Mouse (Mus musculus) C2C12 (cell line): ENCODE results near the gene Prickle2. TPM values are rescaled to one million over a fixed set of nuclear protein-coding genes. Genes with fewer than 3 reads are reported as not detected.

Experiments used
- H3K27me3 ChIP-seq: one replicate; pipeline ENCODE4 v1.6.1; 2011; ENCODE audit not compliant: control insufficient read depth, insufficient read depth, insufficient read length
- H3K36me3 ChIP-seq: one replicate; pipeline ENCODE4 v1.6.1; 2011; ENCODE audit not compliant: control insufficient read depth, insufficient read depth
- H3K4me3 ChIP-seq: one replicate; pipeline ENCODE4 v1.5.1; 2011; ENCODE audit warnings: mild to moderate bottlenecking, control low read depth; ENCODE audit not compliant: poor library complexity, insufficient read depth, severe bottlenecking
- H3K79me2 ChIP-seq: one replicate; pipeline ENCODE4 v1.6.1; 2011; ENCODE audit not compliant: control insufficient read depth, insufficient read depth
- H3K79me3 ChIP-seq: one replicate; pipeline ENCODE4 v1.6.1; 2011; ENCODE audit warnings: low read depth, control low read depth
- H3ac ChIP-seq: one replicate; pipeline ENCODE3; 2011; ENCODE audit warnings: low read depth; ENCODE audit not compliant: control insufficient read depth, insufficient read length
- CEBPB ChIP-seq: IDR thresholded peaks from one replicate; pipeline ENCODE4 v1.6.1; 2011; ENCODE audit warnings: low read depth, mild to moderate bottlenecking, control low read depth, moderate library complexity
- CTCF ChIP-seq: IDR thresholded peaks from one replicate; pipeline ENCODE4 v1.5.1; 2011; ENCODE audit not compliant: control insufficient read depth, insufficient read depth, insufficient read length
- FOSL1 ChIP-seq: IDR thresholded peaks from one replicate; pipeline ENCODE4 v1.8.0; 2011; ENCODE audit warnings: mild to moderate bottlenecking, low read length; ENCODE audit not compliant: poor library complexity, insufficient read depth, severe bottlenecking
- MAX ChIP-seq: IDR thresholded peaks from one replicate; pipeline ENCODE4 v1.6.1; 2011; ENCODE audit warnings: mild to moderate bottlenecking, control low read depth
- MYOD1 ChIP-seq: IDR thresholded peaks from one replicate; pipeline ENCODE4 v1.6.1; 2011; ENCODE audit warnings: low read depth; ENCODE audit not compliant: control insufficient read depth, insufficient read length
- MYOG ChIP-seq: IDR thresholded peaks from one replicate; pipeline ENCODE4 v1.6.1; 2011; ENCODE audit not compliant: control insufficient read depth, insufficient read length; ENCODE audit errors: extremely low read depth
- USF1 ChIP-seq: IDR thresholded peaks from one replicate; pipeline ENCODE4 v1.6.1; 2011; ENCODE audit warnings: low read depth, mild to moderate bottlenecking, control low read depth, moderate library complexity
- polyA plus RNA-seq: library from polyadenylated mRNA; unstranded; fragments of >200 nt; fragmentation: generic; extraction: Trizol; gene quantifications from one replicate; pipeline ENCODE4 v1.2.1, GENCODE M21; 2012; ENCODE audit warnings: missing spikeins

Prickle2 gene
- polyA plus RNA-seq, 1 experiment = 0.02 TPM

- H3K4me3 ChIP-seq = no peak overlapping the region
- no peak for TF ChIP-seq USF1
- TF ChIP-seq MAX = no peak
- TF ChIP-seq CTCF = no peak
- TF ChIP-seq CEBPB = no peak
- TF ChIP-seq MYOG = no peak
- no peak for TF ChIP-seq MYOD1
- no peak for TF ChIP-seq FOSL1
Measured at GRCm38 (mm10) chr6:92480941-92481689, 224.8 kb downstream of the Prickle2 start.

GRCm38 (mm10) chr6:92478612-92479011 lies 227.3 kb downstream of the Prickle2 start:
- H3K79me3 ChIP-seq = no peaks in the 10 kb centered on the region
- no peaks in the 10 kb centered on the region for H3K36me3 ChIP-seq
- no peak overlapping the region for H3ac ChIP-seq
- TF ChIP-seq USF1 = no peak
- no peak for TF ChIP-seq CTCF
- no peak for TF ChIP-seq CEBPB
- no peak for TF ChIP-seq MYOD1
- TF ChIP-seq MYOG = no peak
- no peak for TF ChIP-seq MAX
- no peak for TF ChIP-seq FOSL1
- H3K4me3 ChIP-seq = no peak overlapping the region
- H3K27me3 ChIP-seq = no peaks in the 10 kb centered on the region
- H3K79me2 ChIP-seq = no peaks in the 10 kb centered on the region

More at GRCm38 (mm10) chr6:92480941-92481689, 224.8 kb downstream of the Prickle2 start:
- H3K27me3 ChIP-seq = no peaks in the 10 kb centered on the region
- H3K79me3 ChIP-seq = no peaks in the 10 kb centered on the region
- no peaks in the 10 kb centered on the region for H3K79me2 ChIP-seq
- no peak overlapping the region for H3ac ChIP-seq
- H3K36me3 ChIP-seq = no peaks in the 10 kb centered on the region

- H3K36me3 ChIP-seq = no peaks in the 10 kb centered on the region
- H3K79me3 ChIP-seq = no peaks in the 10 kb centered on the region
- no peak for TF ChIP-seq FOSL1
- TF ChIP-seq USF1 = no peak
- TF ChIP-seq MYOG = no peak
- TF ChIP-seq CEBPB = no peak
- TF ChIP-seq MAX = no peak
- TF ChIP-seq MYOD1 = no peak
- no peak for TF ChIP-seq CTCF
- H3K79me2 ChIP-seq = no peaks in the 10 kb centered on the region
- H3K27me3 ChIP-seq = no peaks in the 10 kb centered on the region
- no peak overlapping the region for H3K4me3 ChIP-seq
- H3ac ChIP-seq = no peak overlapping the region
Measured at GRCm38 (mm10) chr6:92477621-92478020, 228.3 kb downstream of the Prickle2 start.

GRCm38 (mm10) chr6:92469456-92469855 lies 236.5 kb downstream of the Prickle2 start:
- no peak for TF ChIP-seq CTCF
- TF ChIP-seq MYOG = no peak
- no peak for TF ChIP-seq MAX
- TF ChIP-seq CEBPB = no peak
- TF ChIP-seq FOSL1 = no peak
- TF ChIP-seq USF1 = no peak
- no peak for TF ChIP-seq MYOD1
- Histone ChIP-seq H3K4me3 (no peak overlapping the region), H3K36me3 (no peaks in the 10 kb centered on the region), H3ac (no peak overlapping the region), H3K27me3 (no peaks in the 10 kb centered on the region), H3K79me2 (no peaks in the 10 kb centered on the region), H3K79me3 (no peaks in the 10 kb centered on the region)

- no peaks in the 10 kb centered on the region for H3K27me3 ChIP-seq
- TF ChIP-seq MYOD1 (no peak), USF1 (no peak), MYOG (no peak), CEBPB (no peak), MAX (no peak), CTCF (no peak), FOSL1 (no peak)
- H3K4me3 ChIP-seq = no peak overlapping the region
- H3K79me2 ChIP-seq = no peaks in the 10 kb centered on the region
- H3ac ChIP-seq = no peak overlapping the region
- no peaks in the 10 kb centered on the region for H3K79me3 ChIP-seq
- no peaks in the 10 kb centered on the region for H3K36me3 ChIP-seq
Measured at GRCm38 (mm10) chr6:92468892-92469291, 237.1 kb downstream of the Prickle2 start.

DNA sequence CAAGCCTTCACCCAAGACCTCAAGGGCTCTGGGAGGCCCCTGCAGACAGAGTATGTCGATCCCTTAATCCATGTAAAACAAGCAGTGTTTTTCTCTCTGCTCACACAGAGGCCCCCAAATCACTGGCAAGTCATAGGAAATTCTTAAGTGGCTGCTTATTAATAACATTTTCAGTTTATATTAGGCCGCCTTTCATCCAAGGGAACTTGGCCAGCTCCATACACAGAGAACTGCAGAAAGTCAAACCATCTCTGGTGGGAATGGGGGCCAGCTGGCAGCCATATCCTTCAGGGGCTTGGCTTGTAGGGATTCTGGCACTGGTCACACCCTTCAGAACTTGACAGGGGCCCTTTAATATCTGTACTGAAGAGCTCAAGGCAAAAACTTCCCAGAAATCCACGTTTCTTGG lies 237.6 kb downstream of the Prickle2 start:
- H3K79me3 ChIP-seq = no peaks in the 10 kb centered on the region
- no peaks in the 10 kb centered on the region for H3K79me2 ChIP-seq
- no peak overlapping the region for H3K4me3 ChIP-seq
- H3ac ChIP-seq = no peak overlapping the region
- TF ChIP-seq CTCF = no peak
- no peak for TF ChIP-seq MYOD1
- TF ChIP-seq MAX = no peak
- TF ChIP-seq CEBPB = no peak
- no peak for TF ChIP-seq FOSL1
- no peak for TF ChIP-seq MYOG
- no peak for TF ChIP-seq USF1
- H3K27me3 ChIP-seq = no peaks in the 10 kb centered on the region
- H3K36me3 ChIP-seq = no peaks in the 10 kb centered on the region
